Mouse (Mus musculus): ENCODE measurements around the gene Scn1a. TPM values are rescaled to one million over a fixed set of nuclear protein-coding genes. Genes with fewer than 3 reads are reported as not detected.
A peak's percentile ranks its signal among the peaks of the same experiment; 100 is the strongest.

The Scn1a gene
- 0.15 and 0.16 TPM in 2 replicates for polyA plus RNA-seq (2015; fragmentation: Nextera tagmentation; extraction: Ambion mirVana)

GRCm38 (mm10) chr2:66440711-66441110, at the start of gene Scn1a:
Scn1a (minus strand) TSS chr2:66440840.
- Histone ChIP-seq H3K9me3 (no peaks in the 10 kb centered on the region), H3K27me3 (no peaks in the 10 kb centered on the region), H3K36me3 (no peaks in the 10 kb centered on the region), H3K9ac (no peak within 1 kb of the TSS), H3K27ac (no peak within 1 kb of the TSS), H3K4me3 (0 out of 2 replicates have a peak within 1 kb of the TSS, but pooled peaks have one; percentile 3), H3K4me2 (peak within 1 kb of the TSS; percentile 42), H3K4me1 (no peaks in the 10 kb centered on the region)
- WGBS, result 7% methylated on average over 7 of the region's 7 CpGs
- ATAC-seq (ENCODE audit: borderline replicate concordance, extremely low read depth, low FRiP score, low TSS enrichment), result no peak

GRCm38 (mm10) chr2:66478395-66478794, 37.8 kb upstream of the Scn1a start:
- Histone ChIP-seq H3K36me3 (no peaks in the 10 kb centered on the region), H3K27me3 (no peaks in the 10 kb centered on the region), H3K4me1 (no peaks in the 10 kb centered on the region), H3K4me2 (no peak overlapping the region), H3K4me3 (no peak overlapping the region), H3K27ac (no peak overlapping the region), H3K9me3 (no peaks in the 10 kb centered on the region), H3K9ac (no peak overlapping the region)
- no peak for ATAC-seq (ENCODE audit: borderline replicate concordance, extremely low read depth, low FRiP score, low TSS enrichment)
- WGBS, result 41% methylated on average over 2 of the region's 2 CpGs

- Histone ChIP-seq H3K4me3 (no peak overlapping the region), H3K9ac (no peak overlapping the region), H3K4me2 (no peak overlapping the region), H3K27ac (no peak overlapping the region), H3K27me3 (no peaks in the 10 kb centered on the region), H3K9me3 (no peaks in the 10 kb centered on the region), H3K36me3 (no peaks in the 10 kb centered on the region), H3K4me1 (no peaks in the 10 kb centered on the region)
- 44% methylated on average over 3 of the region's 3 CpGs for WGBS
- no peak for ATAC-seq (ENCODE audit: borderline replicate concordance, extremely low read depth, low FRiP score, low TSS enrichment)
These were observed 32.7 kb upstream of the Scn1a start for GRCm38 (mm10) chr2:66473181-66473822.

- WGBS, result 58% methylated on average over 3 of the region's 3 CpGs
- H3K27me3 ChIP-seq, result no peaks in the 10 kb centered on the region
- ATAC-seq (ENCODE audit: borderline replicate concordance, extremely low read depth, low FRiP score, low TSS enrichment), result no peak
These were observed 24.8 kb upstream of the Scn1a start for GRCm38 (mm10) chr2:66465484-66465883.

GRCm38 (mm10) chr2:66464874-66465458, 24.3 kb upstream of the Scn1a start:
- Histone ChIP-seq H3K36me3 (no peaks in the 10 kb centered on the region), H3K27ac (no peak overlapping the region), H3K4me3 (no peak overlapping the region), H3K27me3 (no peaks in the 10 kb centered on the region), H3K9me3 (no peaks in the 10 kb centered on the region), H3K4me1 (no peaks in the 10 kb centered on the region), H3K9ac (no peak overlapping the region), H3K4me2 (no peak overlapping the region)
- 67% methylated on average over 2 of the region's 2 CpGs for WGBS
- ATAC-seq (ENCODE audit: borderline replicate concordance, extremely low read depth, low FRiP score, low TSS enrichment), result no peak

More at GRCm38 (mm10) chr2:66465484-66465883, 24.8 kb upstream of the Scn1a start:
- Histone ChIP-seq H3K9ac (no peak overlapping the region), H3K4me3 (no peak overlapping the region), H3K27ac (no peak overlapping the region), H3K4me2 (no peak overlapping the region), H3K4me1 (no peaks in the 10 kb centered on the region), H3K9me3 (no peaks in the 10 kb centered on the region), H3K36me3 (no peaks in the 10 kb centered on the region)

DNA sequence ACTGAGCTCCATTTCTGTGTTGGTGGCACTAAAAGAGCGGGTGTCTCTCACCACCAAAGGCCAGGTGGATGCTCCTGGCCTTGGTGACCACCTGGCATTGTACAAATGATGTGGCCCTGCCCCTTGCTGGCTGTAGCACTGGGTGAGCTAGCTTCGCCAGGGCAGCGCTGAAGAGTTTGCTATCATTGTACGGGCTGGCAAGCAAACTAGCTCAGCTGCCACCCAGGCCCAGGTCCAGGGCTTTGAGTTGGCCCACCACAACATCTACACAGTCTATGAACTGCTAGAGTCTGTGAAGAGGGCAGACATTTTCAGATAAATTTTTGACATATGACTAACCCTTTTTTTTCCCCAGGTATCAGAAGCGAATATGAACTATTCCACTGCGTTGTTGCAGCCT, 23.3 kb upstream of the Scn1a start:
- no peak overlapping the region for H3K9ac ChIP-seq
- H3K9me3 ChIP-seq, result no peaks in the 10 kb centered on the region
- H3K27me3 ChIP-seq, result no peaks in the 10 kb centered on the region
- no peak overlapping the region for H3K4me2 ChIP-seq
- H3K4me3 ChIP-seq, result no peak overlapping the region
- no peak for ATAC-seq (ENCODE audit: borderline replicate concordance, extremely low read depth, low FRiP score, low TSS enrichment)
- no peaks in the 10 kb centered on the region for H3K4me1 ChIP-seq
- 90% methylated on average over 6 of the region's 6 CpGs for WGBS
- no peak overlapping the region for H3K27ac ChIP-seq
- no peaks in the 10 kb centered on the region for H3K36me3 ChIP-seq

DNA sequence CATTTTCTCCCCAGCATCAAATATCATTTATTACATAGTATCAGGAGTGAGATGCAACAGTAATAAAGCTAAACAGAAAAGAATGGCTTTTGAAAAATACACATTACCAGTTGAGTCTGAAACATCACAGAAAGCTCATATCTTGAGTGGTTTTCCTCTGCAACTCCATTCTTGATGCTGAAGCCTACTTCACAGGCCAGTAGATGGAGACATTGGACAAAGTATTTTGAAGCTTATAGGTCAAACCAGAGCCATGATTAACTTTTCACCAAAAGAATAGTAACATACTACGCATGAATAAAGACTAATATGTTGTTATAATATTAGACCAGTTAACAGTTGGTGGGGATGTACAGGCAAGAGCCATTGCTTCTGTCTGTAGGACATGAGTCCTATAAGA, 21.8 kb upstream of the Scn1a start:
- ATAC-seq (ENCODE audit: borderline replicate concordance, extremely low read depth, low FRiP score, low TSS enrichment), result no peak
- H3K27ac ChIP-seq, result no peak overlapping the region
- no peaks in the 10 kb centered on the region for H3K4me1 ChIP-seq
- H3K4me2 ChIP-seq, result no peak overlapping the region
- H3K36me3 ChIP-seq, result no peaks in the 10 kb centered on the region
- no peak overlapping the region for H3K9ac ChIP-seq
- H3K4me3 ChIP-seq, result no peak overlapping the region
- no peaks in the 10 kb centered on the region for H3K9me3 ChIP-seq
- 84% methylated on average over 1 of the region's 1 CpGs for WGBS
- no peaks in the 10 kb centered on the region for H3K27me3 ChIP-seq

GRCm38 (mm10) chr2:66439764-66440471, 722 bp downstream of the Scn1a start:
- Histone ChIP-seq H3K36me3 (no peaks in the 10 kb centered on the region), H3K4me2 (peak overlapping the region; percentile 42)
- ATAC-seq (ENCODE audit: borderline replicate concordance, extremely low read depth, low FRiP score, low TSS enrichment), result no peak

GRCm38 (mm10) chr2:66436286-66436685, 4.4 kb downstream of the Scn1a start:
- H3K4me1 ChIP-seq, result no peaks in the 10 kb centered on the region
- no peaks in the 10 kb centered on the region for H3K9me3 ChIP-seq
- H3K4me2 ChIP-seq, result no peak overlapping the region
- H3K27ac ChIP-seq, result no peak overlapping the region
- ATAC-seq (ENCODE audit: borderline replicate concordance, extremely low read depth, low FRiP score, low TSS enrichment), result no peak
- no peaks in the 10 kb centered on the region for H3K27me3 ChIP-seq
- WGBS, result 60% methylated on average over 3 of the region's 3 CpGs
- no peak overlapping the region for H3K4me3 ChIP-seq
- H3K36me3 ChIP-seq, result no peaks in the 10 kb centered on the region
- no peak overlapping the region for H3K9ac ChIP-seq

More at GRCm38 (mm10) chr2:66439764-66440471, 722 bp downstream of the Scn1a start:
- no peak overlapping the region for H3K27ac ChIP-seq
- H3K4me3 ChIP-seq, result 0 out of 2 replicates have a peak overlapping the region, but pooled peaks have one; percentile 3
- no peaks in the 10 kb centered on the region for H3K9me3 ChIP-seq
- no peaks in the 10 kb centered on the region for H3K27me3 ChIP-seq
- H3K9ac ChIP-seq, result no peak overlapping the region
- WGBS, result 9% methylated on average over 21 of the region's 21 CpGs
- H3K4me1 ChIP-seq, result no peaks in the 10 kb centered on the region

DNA sequence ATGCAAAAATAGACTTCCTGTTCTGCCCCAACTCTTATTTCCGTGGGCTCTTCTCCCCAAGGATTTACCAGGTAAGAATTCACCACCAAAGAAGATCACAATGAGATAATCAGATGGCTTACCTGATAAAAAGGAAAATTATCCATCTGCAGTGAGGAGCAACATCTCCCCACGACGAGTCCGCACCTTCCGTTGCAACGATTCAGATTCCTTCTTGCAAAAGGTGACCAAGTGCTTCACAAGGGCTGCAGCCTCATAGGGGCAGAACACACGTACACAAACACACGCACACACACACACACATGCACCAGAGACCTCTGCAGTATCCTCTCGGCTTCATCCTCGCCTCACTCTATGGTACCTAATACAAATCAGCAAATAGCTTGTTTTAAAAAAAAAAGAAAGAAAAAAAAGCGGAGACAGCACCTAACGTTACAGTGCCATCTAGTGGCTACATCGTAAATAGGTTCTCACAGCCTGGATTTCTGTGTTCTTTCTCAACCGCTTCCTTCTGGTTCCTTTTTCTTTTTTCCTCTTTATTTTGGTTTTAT, 30.8 kb downstream of the Scn1a start:
- peaks cover 22% of the 10 kb centered on the region; the same call in 1 of the 2 replicates for H3K27me3 ChIP-seq
- no peaks in the 10 kb centered on the region for H3K36me3 ChIP-seq
- peaks cover 12% of the 10 kb centered on the region for H3K4me1 ChIP-seq
- peak overlapping the region; percentile 87 for H3K4me2 ChIP-seq
- H3K9ac ChIP-seq, result no peak overlapping the region; the same call in 1 of the 2 replicates
- H3K27ac ChIP-seq, result no peak overlapping the region
- WGBS, result under 1% methylated on average over 14 of the region's 14 CpGs
- ATAC-seq (ENCODE audit: borderline replicate concordance, extremely low read depth, low FRiP score, low TSS enrichment), result no peak
- H3K4me3 ChIP-seq, result peak overlapping the region; percentile 43
- no peaks in the 10 kb centered on the region for H3K9me3 ChIP-seq

- Histone ChIP-seq H3K9ac (no peak overlapping the region), H3K4me2 (peak overlapping the region; percentile 87), H3K27ac (no peak overlapping the region), H3K27me3 (peaks cover 22% of the 10 kb centered on the region; the same call in 1 of the 2 replicates), H3K4me1 (peaks cover 12% of the 10 kb centered on the region), H3K36me3 (no peaks in the 10 kb centered on the region), H3K4me3 (peak overlapping the region; percentile 43), H3K9me3 (no peaks in the 10 kb centered on the region)
- WGBS, result 7% methylated on average over 12 of the region's 12 CpGs
- no peak for ATAC-seq (ENCODE audit: borderline replicate concordance, extremely low read depth, low FRiP score, low TSS enrichment)
These were observed 31.5 kb downstream of the Scn1a start for GRCm38 (mm10) chr2:66408899-66409739.

All from lung, embryonic 15.5 days (tissue).